Mouse (Mus musculus) bone marrow macrophage, adult 2 months (primary cell): ENCODE data around the gene Tbxas1. TPM values are rescaled to one million over a fixed set of nuclear protein-coding genes. Genes with fewer than 3 reads are reported as not detected.

ENCODE experiments used
- H3K27ac ChIP-seq: 2 replicates; pipeline ENCODE4 v1.5.1; 2012; ENCODE audit warnings: low read depth, low read length; ENCODE audit not compliant: insufficient read depth
- H3K4me1 ChIP-seq: 2 replicates; pipeline ENCODE4 v1.6.1; 2012; ENCODE audit warnings: low read length; ENCODE audit not compliant: control insufficient read depth, insufficient read depth
- H3K4me3 ChIP-seq: 2 replicates; pipeline ENCODE4 v1.5.1; 2012; ENCODE audit warnings: mild to moderate bottlenecking, low read length, moderate library complexity; ENCODE audit not compliant: insufficient read depth
- CTCF ChIP-seq: IDR thresholded peaks from 2 replicates; pipeline ENCODE4 v1.5.1; 2012; ENCODE audit warnings: low read depth, mild to moderate bottlenecking, low read length, moderate library complexity
- POLR2A ChIP-seq: IDR thresholded peaks from 2 replicates; pipeline ENCODE4 v1.6.1; 2012; ENCODE audit warnings: mild to moderate bottlenecking, low read depth, low read length, borderline replicate concordance
- polyA plus RNA-seq: library from polyadenylated mRNA; stranded (reverse); fragments of >200 nt; gene quantifications from 2 replicates; pipeline ENCODE4 v1.2.4, GENCODE M21; 2012; ENCODE audit not compliant: missing spikeins, insufficient read depth, insufficient read length

The Tbxas1 gene
- polyA plus RNA-seq, 1 experiment, result 115 TPM

- Histone ChIP-seq H3K4me3 (no peak overlapping the region), H3K27ac (no peak overlapping the region), H3K4me1 (peaks cover 18% of the 10 kb centered on the region)
- no peak for TF ChIP-seq POLR2A
Measured at GRCm38 (mm10) chr6:39115438-39115837, 240.2 kb downstream of the Tbxas1 start.

- TF ChIP-seq CTCF (no peak), POLR2A (no peak)
- Histone ChIP-seq H3K27ac (peak within 1 kb of the TSS; percentile 81), H3K4me3 (peak within 1 kb of the TSS; percentile 72), H3K4me1 (peaks cover 25% of the 10 kb centered on the region)
Measured at GRCm38 (mm10) chr6:39117584-39118455, 242.6 kb downstream of the Tbxas1 start, which contains the start of gene Parp12. Gene Parp12 (minus strand): TSS chr6:39118349.

DNA sequence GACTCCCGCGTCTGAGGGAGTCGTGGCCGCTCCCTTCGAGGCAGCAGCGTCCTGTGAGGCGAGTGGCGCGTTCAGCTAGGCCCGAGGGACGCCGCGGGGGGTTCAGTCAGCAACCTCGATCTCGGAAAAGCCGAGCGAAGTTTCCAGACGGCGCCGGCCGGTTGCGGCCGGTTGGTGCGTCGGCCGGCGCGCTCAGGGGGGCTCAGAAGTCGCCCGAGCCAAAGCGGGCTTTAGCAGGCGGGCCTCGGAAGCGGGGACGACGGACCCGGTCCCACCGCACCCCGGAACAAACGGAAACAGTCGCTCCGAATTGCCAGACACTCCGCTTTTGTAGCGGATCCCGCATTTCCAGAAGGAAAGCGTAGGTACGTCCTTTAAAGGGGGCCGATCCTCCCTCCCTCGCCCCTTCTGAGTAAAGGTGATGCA, 243.3 kb downstream of the Tbxas1 start:
- Histone ChIP-seq H3K4me3 (peak overlapping the region; percentile 72), H3K4me1 (peaks cover 25% of the 10 kb centered on the region), H3K27ac (peak overlapping the region; percentile 74)
- TF ChIP-seq CTCF, result no peak
- TF ChIP-seq POLR2A, result no peak

GRCm38 (mm10) chr6:39120685-39121084, 245.5 kb downstream of the Tbxas1 start:
- peaks cover 25% of the 10 kb centered on the region for H3K4me1 ChIP-seq
- no peak for TF ChIP-seq CTCF
- H3K27ac ChIP-seq, result peak overlapping the region; percentile 81
- H3K4me3 ChIP-seq, result 0 out of 2 replicates have a peak overlapping the region, but pooled peaks have one; percentile 25

DNA sequence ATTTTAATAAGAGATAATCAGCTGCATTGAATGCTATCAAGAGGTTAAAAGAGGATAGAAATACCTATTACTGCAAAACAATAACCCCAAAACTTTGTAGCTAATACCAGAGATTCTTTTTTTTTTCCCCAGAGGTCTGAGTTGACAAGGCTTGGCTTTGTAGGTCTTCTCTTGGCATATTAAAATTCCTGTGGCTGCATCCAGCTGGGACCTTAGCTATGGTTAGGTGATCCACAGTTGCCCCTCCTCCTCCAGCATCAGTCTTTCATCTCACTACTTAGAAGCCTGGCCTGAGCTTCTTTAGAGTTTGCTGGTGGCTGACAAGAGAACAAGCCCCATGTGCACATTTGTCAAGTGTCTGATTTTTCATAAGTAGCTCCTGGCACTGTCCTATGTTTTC, 249.5 kb downstream of the Tbxas1 start:
- no peak for TF ChIP-seq CTCF
- no peak for TF ChIP-seq POLR2A
- no peak overlapping the region for H3K4me3 ChIP-seq
- H3K27ac ChIP-seq, result no peak overlapping the region
- peaks cover 12% of the 10 kb centered on the region for H3K4me1 ChIP-seq

DNA sequence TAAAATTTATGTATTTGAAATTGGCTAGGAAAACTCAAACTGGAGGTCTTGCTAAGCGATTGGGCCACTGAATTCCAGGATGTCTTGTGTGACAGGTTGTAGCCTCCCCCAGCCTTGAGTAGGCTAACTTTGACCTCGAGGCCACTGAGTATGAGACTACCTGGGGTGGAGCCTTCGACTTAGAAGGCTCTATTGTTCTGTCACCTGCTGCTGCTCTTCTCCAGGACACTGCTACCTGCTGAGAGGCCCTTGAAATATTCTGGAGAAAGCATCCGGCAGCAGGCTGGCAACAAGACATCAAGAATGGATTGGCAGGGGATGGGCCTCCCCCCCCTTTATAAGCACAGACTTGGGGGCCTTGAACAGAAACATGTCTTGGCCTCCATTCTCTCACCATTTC, 256.3 kb downstream of the Tbxas1 start:
- Histone ChIP-seq H3K4me1 (no peaks in the 10 kb centered on the region), H3K4me3 (no peak overlapping the region), H3K27ac (no peak overlapping the region)
- TF ChIP-seq CTCF (no peak), POLR2A (no peak)

- TF ChIP-seq CTCF (no peak), POLR2A (no peak)
- Histone ChIP-seq H3K27ac (no peak overlapping the region), H3K4me1 (no peaks in the 10 kb centered on the region), H3K4me3 (no peak overlapping the region)
Measured at GRCm38 (mm10) chr6:39132556-39132955, 257.4 kb downstream of the Tbxas1 start.

Other genes starting within 250 kb of the Tbxas1 start
- gene Klrg2, start 238.2 kb upstream of the Tbxas1 start, polyA plus RNA-seq, result 0.64 TPM in 1 of 2 replicates, not detected in the other
- not detected in 2 replicates for gene Clec2l, start 212.3 kb upstream of the Tbxas1 start, polyA plus RNA-seq
- 18.7 and 20.9 TPM in 2 replicates for gene Hipk2, start 761 bp downstream of the Tbxas1 start, polyA plus RNA-seq
- gene Parp12, start 242.9 kb downstream of the Tbxas1 start, polyA plus RNA-seq, result 66.8 and 75.0 TPM in 2 replicates